Mouse (Mus musculus): ENCODE data around the gene Vwf.

DNA sequence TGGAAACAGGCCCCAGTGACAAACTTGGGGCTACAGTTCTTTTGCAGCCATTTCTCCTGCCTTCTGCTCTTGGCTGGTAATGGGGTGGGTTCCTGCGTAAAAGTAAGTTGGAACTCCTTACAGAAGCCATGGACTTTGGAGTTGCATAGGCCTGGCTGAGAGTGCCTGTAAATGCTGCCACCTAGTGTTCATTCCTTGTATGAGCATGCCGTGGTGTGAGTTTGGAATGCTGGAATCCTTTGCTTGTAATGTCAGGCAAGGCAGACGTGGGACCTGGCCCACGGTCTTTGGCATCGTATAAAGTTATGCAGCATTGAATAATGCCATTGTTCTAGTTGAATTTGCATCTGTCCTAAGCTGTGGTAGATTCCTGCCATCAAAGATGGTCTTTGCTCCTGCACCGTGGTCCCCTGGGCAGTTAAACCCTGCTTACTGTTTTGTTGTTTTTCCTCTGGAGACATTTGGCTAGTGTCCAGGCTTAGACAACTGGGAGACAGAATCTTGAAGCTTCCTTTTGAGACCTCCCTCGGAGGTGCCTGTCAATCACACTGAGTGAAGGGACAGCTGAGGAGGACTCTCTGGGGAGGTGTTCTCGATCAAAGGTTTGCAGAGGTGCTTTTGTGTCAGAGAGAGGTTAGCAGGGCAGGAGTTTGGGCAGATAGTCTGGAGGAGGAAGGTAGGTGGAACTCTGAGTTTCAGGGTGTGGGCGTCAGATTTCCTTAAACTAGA lies 58.1 kb downstream of the Vwf start:
- peak; percentile 99 for TF ChIP-seq CTCF (IDR thresholded peaks at IDR 0.05)
- TF ChIP-seq EP300 (IDR thresholded peaks at IDR 0.05): no peak

All from lung, postnatal 0 days (tissue).